Mouse (Mus musculus): ENCODE results near the gene Aff4. TPM values are rescaled to one million over a fixed set of nuclear protein-coding genes. Genes with fewer than 3 reads are reported as not detected.
"Not testable (repeated sequence)": the region's sequence is repeated elsewhere in the genome, so short reads cannot be mapped to it uniquely, and the experiment has no call there.

The Aff4 gene
- polyA plus RNA-seq, 1 experiment from 2014 or later: 31.2 TPM

DNA sequence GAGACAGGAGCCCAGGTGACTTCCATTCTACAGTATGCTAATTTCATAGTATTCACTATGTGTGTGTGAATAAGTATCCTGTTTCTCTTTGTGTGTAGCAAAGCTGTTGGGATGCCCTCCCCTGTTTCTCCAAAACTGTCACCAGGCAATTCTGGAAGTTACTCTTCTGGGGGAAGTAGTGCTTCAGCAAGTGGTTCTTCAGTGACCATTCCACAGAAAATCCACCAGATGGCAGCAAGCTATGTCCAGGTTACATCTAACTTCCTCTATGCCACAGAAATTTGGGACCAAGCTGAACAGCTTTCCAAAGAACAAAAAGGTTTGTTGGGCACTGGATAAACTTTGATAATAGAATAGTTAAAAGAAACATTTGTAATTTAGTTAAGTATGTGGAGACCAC, 61.1 kb downstream of the Aff4 start:
- Histone ChIP-seq H3K36me3 (peaks cover 95% of the 10 kb centered on the region), H3K27ac (replicated peaks) (no peak overlapping the region), H3K4me2 (no peak overlapping the region), H3K9ac (no peak overlapping the region), H3K4me3 (no peak overlapping the region), H3K27me3 (replicated peaks) (no peaks in the 10 kb centered on the region), H3K4me1 (no peaks in the 10 kb centered on the region), H3K9me3 (no peaks in the 10 kb centered on the region)
- no peak for ATAC-seq (ENCODE audit: extremely low read depth, insufficient number of reproducible peaks, low FRiP score, low TSS enrichment)

DNA sequence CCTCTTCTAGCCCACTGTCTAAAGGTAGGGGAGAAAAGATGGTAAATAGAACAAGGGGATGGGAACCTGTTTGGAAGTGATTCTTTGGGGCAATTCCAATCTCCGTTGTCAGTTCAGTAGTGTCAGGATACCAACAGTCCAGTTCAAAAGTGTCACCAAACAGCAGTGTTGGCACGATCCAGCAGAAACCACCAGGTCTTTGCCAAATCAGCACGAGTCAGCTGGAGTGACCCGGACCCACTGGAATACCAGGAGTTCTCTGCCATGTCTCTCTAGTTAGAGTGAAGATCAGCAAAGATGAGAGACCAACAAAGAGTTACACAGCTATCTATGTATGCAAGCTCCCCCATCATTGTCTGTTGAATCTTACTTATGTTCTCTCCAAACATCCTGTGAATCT, 63.2 kb downstream of the Aff4 start:
- Histone ChIP-seq H3K4me3 (no peak overlapping the region), H3K9ac (no peak overlapping the region), H3K27me3 (replicated peaks) (no peaks in the 10 kb centered on the region), H3K36me3 (peaks cover 96% of the 10 kb centered on the region), H3K27ac (replicated peaks) (no peak overlapping the region), H3K9me3 (no peaks in the 10 kb centered on the region), H3K4me1 (no peaks in the 10 kb centered on the region), H3K4me2 (no peak overlapping the region)
- WGBS: 81% methylated on average over 4 of the region's 4 CpGs
- ATAC-seq (ENCODE audit: extremely low read depth, insufficient number of reproducible peaks, low FRiP score, low TSS enrichment): no peak

DNA sequence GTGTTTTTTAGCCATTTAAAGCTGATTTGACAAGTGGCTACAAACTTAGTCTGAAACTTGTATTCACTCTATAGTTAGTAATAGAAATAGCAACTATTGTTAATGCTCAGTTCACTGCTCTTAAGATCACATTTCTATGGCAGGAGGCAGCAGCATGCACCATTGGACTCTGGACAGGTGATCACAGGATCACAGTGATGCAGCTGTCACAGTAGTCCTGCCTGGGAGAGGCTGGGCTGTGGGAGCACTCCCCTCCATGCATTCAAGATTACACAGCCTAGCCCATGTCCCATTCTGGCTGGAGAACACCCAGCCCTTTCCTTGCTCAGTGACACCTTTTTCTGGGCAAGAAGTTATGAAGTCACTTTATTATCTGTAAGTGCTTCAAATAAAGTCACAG, 67.4 kb downstream of the Aff4 start:
- Histone ChIP-seq H3K27me3 (replicated peaks) (no peaks in the 10 kb centered on the region), H3K4me3 (no peak overlapping the region), H3K4me2 (no peak overlapping the region)

DNA sequence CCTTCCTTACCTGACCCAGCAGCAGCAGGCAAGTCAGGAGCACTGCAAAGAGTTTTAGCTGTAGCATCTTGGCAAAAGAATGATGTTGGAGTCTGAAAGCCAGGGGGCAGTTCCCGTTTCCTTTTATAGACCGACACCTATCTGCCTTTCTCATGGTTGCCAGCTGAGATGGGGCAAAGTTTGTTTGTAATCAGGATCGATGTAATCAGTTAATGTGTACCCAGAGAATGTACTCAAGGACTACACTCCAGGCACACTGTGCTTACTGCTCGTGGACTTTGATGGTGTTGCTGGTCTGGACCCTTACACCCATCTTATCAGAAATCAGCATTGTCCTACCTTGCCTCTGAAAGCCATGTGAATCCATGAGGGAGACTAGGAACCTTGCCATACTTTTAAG, 72.4 kb downstream of the Aff4 start, which contains the start of gene Leap2:
TSS of gene Leap2 (minus strand) at position 135 of the 400 bp plus-strand sequence.
- WGBS: 83% methylated on average over 4 of the region's 4 CpGs
- no peak within 1 kb of the TSS for H3K4me3 ChIP-seq
- no peak for ATAC-seq (ENCODE audit: extremely low read depth, insufficient number of reproducible peaks, low FRiP score, low TSS enrichment)

More for the DNA sequence above, 67.4 kb downstream of the Aff4 start:
- Histone ChIP-seq H3K27ac (replicated peaks) (no peak overlapping the region), H3K9me3 (no peaks in the 10 kb centered on the region), H3K4me1 (no peaks in the 10 kb centered on the region), H3K36me3 (peaks cover 88% of the 10 kb centered on the region), H3K9ac (no peak overlapping the region)
- no peak for ATAC-seq (ENCODE audit: extremely low read depth, insufficient number of reproducible peaks, low FRiP score, low TSS enrichment)

GRCm38 (mm10) chr11:53424826-53425225, 74.2 kb downstream of the Aff4 start:
- Histone ChIP-seq H3K27ac (replicated peaks) (peak overlapping the region; percentile 33), H3K4me3 (no peak overlapping the region), H3K9ac (no peak overlapping the region), H3K36me3 (peaks cover 41% of the 10 kb centered on the region), H3K27me3 (replicated peaks) (no peaks in the 10 kb centered on the region), H3K4me1 (peaks cover 19% of the 10 kb centered on the region), H3K4me2 (no peak overlapping the region), H3K9me3 (no peaks in the 10 kb centered on the region)
- no peak for ATAC-seq (ENCODE audit: extremely low read depth, insufficient number of reproducible peaks, low FRiP score, low TSS enrichment)
- 51% methylated on average over 2 of the region's 2 CpGs for WGBS

More for the DNA sequence above, 72.4 kb downstream of the Aff4 start, which contains the start of gene Leap2:
- Histone ChIP-seq H3K9me3 (no peaks in the 10 kb centered on the region), H3K27ac (replicated peaks) (no peak within 1 kb of the TSS), H3K9ac (no peak within 1 kb of the TSS), H3K36me3 (peaks cover 43% of the 10 kb centered on the region), H3K4me2 (no peak within 1 kb of the TSS), H3K4me1 (peaks cover 11% of the 10 kb centered on the region), H3K27me3 (replicated peaks) (no peaks in the 10 kb centered on the region)

DNA sequence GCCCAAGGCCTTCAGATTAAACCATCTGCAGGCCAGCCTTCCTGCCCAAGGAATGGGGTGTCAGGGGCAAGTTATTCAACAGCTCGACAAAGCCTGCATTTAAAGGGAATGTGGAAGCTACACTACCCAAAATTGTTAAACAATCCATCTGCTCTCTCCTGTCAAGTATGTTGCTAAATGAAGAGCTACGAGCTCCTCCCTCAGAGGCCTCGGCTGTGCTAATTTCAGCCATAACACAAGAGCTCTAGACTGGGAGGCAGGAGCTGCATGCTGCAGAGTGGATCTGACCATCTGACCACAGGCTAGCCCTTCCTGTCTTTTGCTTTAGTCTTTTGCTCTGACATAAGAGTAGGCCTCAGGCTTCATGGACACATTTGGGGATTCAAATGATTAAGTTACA, 74.6 kb downstream of the Aff4 start:
- Histone ChIP-seq H3K27ac (replicated peaks) (peak overlapping the region; percentile 33), H3K27me3 (replicated peaks) (no peaks in the 10 kb centered on the region), H3K4me2 (no peak overlapping the region), H3K4me3 (no peak overlapping the region), H3K9ac (no peak overlapping the region), H3K9me3 (no peaks in the 10 kb centered on the region), H3K36me3 (peaks cover 36% of the 10 kb centered on the region), H3K4me1 (peaks cover 22% of the 10 kb centered on the region)
- WGBS: 43% methylated on average over 3 of the region's 3 CpGs
- no peak for ATAC-seq (ENCODE audit: extremely low read depth, insufficient number of reproducible peaks, low FRiP score, low TSS enrichment)

DNA sequence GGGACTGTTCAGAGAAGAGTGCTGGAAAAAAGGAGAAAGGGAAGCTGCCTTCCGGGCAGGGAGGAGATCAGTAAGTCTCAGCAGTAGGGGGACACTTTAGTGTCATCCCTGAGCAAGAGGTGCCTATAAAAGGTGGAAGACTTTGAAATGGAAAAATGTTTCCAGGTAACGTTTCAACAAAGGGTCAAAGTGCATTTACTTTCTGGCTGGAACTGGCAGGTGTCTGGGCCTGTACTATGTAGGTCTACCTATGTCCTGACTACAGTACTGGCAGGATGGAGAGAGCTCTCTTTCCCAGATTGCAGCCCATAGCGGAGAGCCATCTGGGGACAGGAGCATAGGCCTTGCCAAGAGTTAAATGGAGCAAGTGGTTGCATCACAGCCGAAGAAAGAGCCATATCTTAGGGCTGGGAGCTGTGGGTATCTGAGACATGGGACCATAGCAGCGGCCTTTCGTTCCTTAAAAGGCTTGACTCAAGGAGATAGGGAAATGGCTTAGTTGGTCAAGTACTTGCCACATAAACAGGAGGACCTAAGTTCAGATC, 75.2 kb downstream of the Aff4 start:
- Histone ChIP-seq H3K27me3 (replicated peaks) (no peaks in the 10 kb centered on the region), H3K9ac (no peak overlapping the region), H3K4me3 (no peak overlapping the region), H3K9me3 (no peaks in the 10 kb centered on the region), H3K4me1 (peaks cover 22% of the 10 kb centered on the region), H3K4me2 (no peak overlapping the region), H3K27ac (replicated peaks) (peak overlapping the region; percentile 33; the same call in 1 of the 2 replicates), H3K36me3 (peaks cover 32% of the 10 kb centered on the region)
- 75% methylated on average over 6 of the region's 6 CpGs for WGBS
- no peak for ATAC-seq (ENCODE audit: extremely low read depth, insufficient number of reproducible peaks, low FRiP score, low TSS enrichment)

DNA sequence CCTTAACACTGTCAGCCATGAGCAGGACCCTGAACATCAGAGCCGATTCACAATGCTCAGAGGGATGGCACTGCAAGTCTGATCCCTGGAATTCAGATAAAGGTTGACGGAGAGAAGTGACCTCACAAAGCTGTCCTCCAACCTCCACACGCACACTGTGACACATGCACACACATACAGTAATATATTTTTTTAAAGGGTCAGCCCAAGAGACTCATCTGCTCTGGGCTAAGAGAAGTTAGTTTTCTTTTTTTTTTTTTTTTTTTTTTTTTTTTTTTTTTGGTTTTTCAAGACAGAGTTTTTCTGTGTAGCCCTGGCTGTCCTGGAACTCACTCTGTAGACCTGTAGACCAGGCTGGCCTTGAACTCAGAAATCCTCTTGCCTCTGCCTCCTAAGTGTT, 76.3 kb downstream of the Aff4 start:
- H3K27ac ChIP-seq (replicated peaks): peak overlapping the region; percentile 60
- H3K4me2 ChIP-seq: not testable (repeated sequence)
- 41% methylated on average over 3 of the region's 3 CpGs for WGBS

GRCm38 (mm10) chr11:53427993-53428715, 77.5 kb downstream of the Aff4 start:
- Histone ChIP-seq H3K9ac (no peak overlapping the region), H3K4me2 (no peak overlapping the region), H3K27ac (replicated peaks) (no peak overlapping the region), H3K36me3 (peaks cover 16% of the 10 kb centered on the region), H3K9me3 (no peaks in the 10 kb centered on the region), H3K4me1 (peaks cover 31% of the 10 kb centered on the region), H3K27me3 (replicated peaks) (no peaks in the 10 kb centered on the region), H3K4me3 (no peak overlapping the region)
- 84% methylated on average over 3 of the region's 3 CpGs for WGBS
- ATAC-seq (ENCODE audit: extremely low read depth, insufficient number of reproducible peaks, low FRiP score, low TSS enrichment): no peak

More for the DNA sequence above, 76.3 kb downstream of the Aff4 start:
- Histone ChIP-seq H3K4me1 (peaks cover 30% of the 10 kb centered on the region), H3K9ac (0 out of 2 replicates have a peak overlapping the region, but pooled peaks have one; percentile 52), H3K36me3 (peaks cover 23% of the 10 kb centered on the region)
- H3K27me3 ChIP-seq (replicated peaks); H3K9me3 ChIP-seq; H3K4me3 ChIP-seq; ATAC-seq (ENCODE audit: extremely low read depth, insufficient number of reproducible peaks, low FRiP score, low TSS enrichment): not testable (repeated sequence)

DNA sequence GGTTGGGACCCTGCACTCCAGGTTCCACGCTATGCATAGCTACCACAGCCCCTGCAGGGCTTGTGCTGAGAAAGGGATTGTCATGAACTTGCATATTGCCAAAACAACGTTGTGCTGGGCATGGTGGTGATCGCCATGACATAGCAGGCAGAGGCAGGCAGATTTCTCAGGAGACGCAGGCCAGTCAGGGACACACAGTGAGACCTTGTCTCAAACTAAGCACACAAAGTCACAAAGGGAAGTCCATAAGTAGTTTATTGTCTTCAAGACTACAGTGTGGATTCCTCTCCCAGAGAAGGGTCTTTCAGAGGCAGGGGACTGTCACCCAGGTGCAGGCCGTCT, 78.1 kb downstream of the Aff4 start:
- Histone ChIP-seq H3K4me3 (no peak overlapping the region), H3K4me1 (peaks cover 33% of the 10 kb centered on the region), H3K9ac (no peak overlapping the region), H3K27me3 (replicated peaks) (no peaks in the 10 kb centered on the region), H3K36me3 (peaks cover 16% of the 10 kb centered on the region), H3K4me2 (no peak overlapping the region), H3K9me3 (no peaks in the 10 kb centered on the region), H3K27ac (replicated peaks) (no peak overlapping the region)
- WGBS: 96% methylated on average over 5 of the region's 5 CpGs
- no peak for ATAC-seq (ENCODE audit: extremely low read depth, insufficient number of reproducible peaks, low FRiP score, low TSS enrichment)

- H3K27me3 ChIP-seq (replicated peaks): no peaks in the 10 kb centered on the region
- peak overlapping the region; percentile 69 for H3K4me3 ChIP-seq
- H3K4me2 ChIP-seq: peak overlapping the region; percentile 74
- no peak overlapping the region for H3K27ac ChIP-seq (replicated peaks)
- peaks cover 16% of the 10 kb centered on the region for H3K36me3 ChIP-seq
- ATAC-seq (ENCODE audit: extremely low read depth, insufficient number of reproducible peaks, low FRiP score, low TSS enrichment): no peak
- no peaks in the 10 kb centered on the region for H3K9me3 ChIP-seq
- H3K9ac ChIP-seq: peak overlapping the region; percentile 94; the same call in 1 of the 2 replicates
- peaks cover 33% of the 10 kb centered on the region for H3K4me1 ChIP-seq
Observed at GRCm38 (mm10) chr11:53429182-53429581, 78.5 kb downstream of the Aff4 start.

DNA sequence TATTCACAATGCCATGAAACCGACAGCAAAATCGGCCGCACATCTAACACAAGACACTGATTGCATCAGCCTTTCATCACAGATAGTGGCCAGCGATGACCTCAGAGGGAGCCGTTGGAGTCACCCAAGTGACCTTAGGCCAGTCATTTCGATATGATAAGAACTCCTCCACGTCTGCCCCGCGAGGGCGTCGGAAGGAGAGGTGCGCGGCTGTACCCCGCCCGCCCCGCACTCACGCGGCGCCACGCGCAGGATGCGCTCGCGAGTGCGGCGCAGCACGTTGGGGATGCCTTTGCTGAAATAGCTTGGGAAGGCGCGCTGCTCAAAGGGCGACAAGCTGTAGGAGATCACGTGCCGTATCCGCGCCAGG, 79.7 kb downstream of the Aff4 start:
- Histone ChIP-seq H3K9me3 (no peaks in the 10 kb centered on the region), H3K36me3 (peaks cover 16% of the 10 kb centered on the region), H3K4me1 (peaks cover 26% of the 10 kb centered on the region), H3K9ac (peak overlapping the region; percentile 94), H3K27me3 (replicated peaks) (no peaks in the 10 kb centered on the region), H3K4me2 (peak overlapping the region; percentile 74), H3K27ac (replicated peaks) (peak overlapping the region; percentile 88), H3K4me3 (peak overlapping the region; percentile 69)
- WGBS: under 1% methylated on average over 34 of the region's 34 CpGs
- ATAC-seq (ENCODE audit: extremely low read depth, insufficient number of reproducible peaks, low FRiP score, low TSS enrichment): 0 out of 2 replicates have a peak, but pooled peaks have one; percentile 18
